Mouse (Mus musculus): ENCODE results near the gene Ablim2. TPM values are rescaled to one million over a fixed set of nuclear protein-coding genes. Genes with fewer than 3 reads are reported as not detected.

Ablim2 gene
- total RNA-seq (2021) = 1 to 10 TPM; 6.0 to 7.3 TPM
- long read RNA-seq, experiment 1, partial matches to known transcripts = 1 of 3 reads
- long read RNA-seq, experiment 1, other reads (novel, unspliced or antisense) = 2 of 3 reads
- long read RNA-seq, experiment 2, partial matches to known transcripts = 3 of 5 reads
- long read RNA-seq, experiment 2, other reads (novel, unspliced or antisense) = 2 of 5 reads

GRCm38 (mm10) chr5:35757639-35758001, at the start of gene Ablim2:
Ablim2 (plus strand) TSS chr5:35757880.
- DNase-seq (ENCODE audit: low spot score in 2 of 2) = peak; percentile 67 to 73

- no peak for DNase-seq (ENCODE audit: low spot score in 2 of 2)
Measured at GRCm38 (mm10) chr5:35710481-35710880, 47.2 kb upstream of the Ablim2 start.

- DNase-seq (ENCODE audit: low spot score in 2 of 2) = no peak
Measured at GRCm38 (mm10) chr5:35710931-35711330, 46.7 kb upstream of the Ablim2 start.

- no peak for DNase-seq (ENCODE audit: low spot score in 2 of 2)
Measured at GRCm38 (mm10) chr5:35712517-35712916, 45.2 kb upstream of the Ablim2 start.

GRCm38 (mm10) chr5:35713649-35714354, 43.9 kb upstream of the Ablim2 start:
- peak; percentile 33 to 56 for DNase-seq (ENCODE audit: low spot score in 2 of 2)

- no peak for DNase-seq (ENCODE audit: low spot score in 2 of 2)
Measured at GRCm38 (mm10) chr5:35717455-35717854, 40.2 kb upstream of the Ablim2 start.

GRCm38 (mm10) chr5:35717946-35718345, 39.7 kb upstream of the Ablim2 start:
- peak in 1 of 2 experiments; percentile 46 for DNase-seq (ENCODE audit: low spot score in 2 of 2)

- no peak for DNase-seq (ENCODE audit: low spot score in 2 of 2)
Measured at GRCm38 (mm10) chr5:35718817-35719216, 38.9 kb upstream of the Ablim2 start.

GRCm38 (mm10) chr5:35719343-35719742, 38.3 kb upstream of the Ablim2 start:
- no peak for DNase-seq (ENCODE audit: low spot score in 2 of 2)

- no peak for DNase-seq (ENCODE audit: low spot score in 2 of 2)
Measured at GRCm38 (mm10) chr5:35719880-35720279, 37.8 kb upstream of the Ablim2 start.

GRCm38 (mm10) chr5:35721933-35722332, 35.7 kb upstream of the Ablim2 start:
- no peak for DNase-seq (ENCODE audit: low spot score in 2 of 2)

- no peak for DNase-seq (ENCODE audit: low spot score in 2 of 2)
Measured at GRCm38 (mm10) chr5:35722654-35723053, 35.0 kb upstream of the Ablim2 start.

GRCm38 (mm10) chr5:35723900-35724299, 33.8 kb upstream of the Ablim2 start:
- no peak for DNase-seq (ENCODE audit: low spot score in 2 of 2)

- no peak for DNase-seq (ENCODE audit: low spot score in 2 of 2)
Measured at GRCm38 (mm10) chr5:35725840-35726239, 31.8 kb upstream of the Ablim2 start.

- no peak for DNase-seq (ENCODE audit: low spot score in 2 of 2)
Measured at GRCm38 (mm10) chr5:35727447-35727846, 30.2 kb upstream of the Ablim2 start.

GRCm38 (mm10) chr5:35728344-35728956, 29.2 kb upstream of the Ablim2 start:
- no peak for DNase-seq (ENCODE audit: low spot score in 2 of 2)

GRCm38 (mm10) chr5:35728957-35729460, 28.7 kb upstream of the Ablim2 start:
- peak in 1 of 2 experiments; percentile 31 for DNase-seq (ENCODE audit: low spot score in 2 of 2)

- DNase-seq (ENCODE audit: low spot score in 2 of 2) = no peak
Measured at GRCm38 (mm10) chr5:35729844-35730243, 27.8 kb upstream of the Ablim2 start.

- DNase-seq (ENCODE audit: low spot score in 2 of 2) = no peak
Measured at GRCm38 (mm10) chr5:35730552-35730951, 27.1 kb upstream of the Ablim2 start.

GRCm38 (mm10) chr5:35731006-35731405, 26.7 kb upstream of the Ablim2 start:
- no peak for DNase-seq (ENCODE audit: low spot score in 2 of 2)

GRCm38 (mm10) chr5:35733523-35733922, 24.2 kb upstream of the Ablim2 start:
- no peak for DNase-seq (ENCODE audit: low spot score in 2 of 2)

GRCm38 (mm10) chr5:35737231-35737901, 20.3 kb upstream of the Ablim2 start:
- no peak for DNase-seq (ENCODE audit: low spot score in 2 of 2)
